Mouse (Mus musculus) C2C12 (cell line): ENCODE data around the gene Elfn1.

Experiments
- CTCF ChIP-seq: IDR thresholded peaks from one replicate; pipeline ENCODE4 v1.5.1; 2011; ENCODE audit not compliant: control insufficient read depth, insufficient read depth, insufficient read length
- MAX ChIP-seq: IDR thresholded peaks from one replicate; pipeline ENCODE4 v1.6.1; 2011; ENCODE audit warnings: mild to moderate bottlenecking, control low read depth
- MYOG ChIP-seq: IDR thresholded peaks from one replicate; pipeline ENCODE4 v1.6.1; 2011; ENCODE audit not compliant: control insufficient read depth, insufficient read length; ENCODE audit errors: extremely low read depth

DNA sequence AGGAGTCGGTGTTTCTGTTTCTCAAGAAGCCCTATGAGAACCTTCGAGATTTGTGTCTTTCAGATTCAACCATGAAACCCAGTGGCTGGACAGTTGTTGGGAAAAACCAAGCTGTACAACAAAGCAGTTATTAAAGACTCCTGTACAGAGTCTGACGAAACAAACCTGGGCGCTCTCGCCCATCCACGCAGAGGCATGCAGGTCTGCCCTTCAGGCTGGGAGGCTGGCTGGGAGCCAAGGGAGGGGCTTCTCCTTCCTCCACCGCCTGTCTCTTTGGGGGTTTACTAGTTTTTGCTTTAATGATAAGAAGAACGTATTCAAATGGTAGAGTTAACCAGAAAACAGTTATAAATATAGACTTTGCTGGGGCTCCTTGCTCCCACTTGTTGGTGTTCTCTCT, 99.1 kb downstream of the Elfn1 start:
- TF ChIP-seq MYOG (no peak), MAX (no peak), CTCF (no peak)
